Mouse (Mus musculus): ENCODE measurements at regions not wholly inside any gene's neighbourhood (a gene's known extent, or its start where the extent isn't known, plus 50 kb on each side); places are given as distances from the start of the nearest gene placed in this dataset.

DNA sequence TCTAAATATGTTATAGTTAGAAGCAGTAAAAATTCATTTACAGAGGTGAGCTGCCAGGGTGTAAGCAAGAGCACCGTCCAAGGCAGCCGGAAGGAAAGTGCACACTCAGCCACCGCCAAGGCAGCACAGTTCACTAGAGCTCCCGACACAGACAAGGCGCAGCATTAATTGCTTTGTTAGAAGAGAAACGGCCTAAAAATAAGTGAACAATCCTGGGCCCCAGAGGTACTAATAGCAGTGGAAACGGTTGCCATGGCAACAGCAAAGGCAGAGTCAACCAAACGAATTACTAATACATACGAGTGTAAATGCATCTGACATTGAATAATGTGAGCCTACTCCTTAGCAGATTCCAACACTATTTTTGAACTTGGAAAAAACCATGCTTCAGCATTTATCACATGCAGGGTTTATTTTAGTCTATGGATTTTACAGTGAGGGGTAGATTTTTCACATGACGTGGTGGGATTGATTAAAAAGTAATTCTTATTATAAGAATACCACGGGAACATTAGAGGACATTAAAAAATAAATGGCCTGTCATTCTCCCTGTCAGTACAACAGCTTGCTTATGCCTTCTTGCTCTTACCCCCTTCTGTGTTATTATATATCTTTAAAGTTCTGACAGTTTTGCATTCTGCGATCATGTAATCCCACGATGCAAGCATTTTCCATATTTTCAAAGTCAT, 62.5 kb downstream of the Cavin4 start:
- DNase-seq, result no peak

DNA sequence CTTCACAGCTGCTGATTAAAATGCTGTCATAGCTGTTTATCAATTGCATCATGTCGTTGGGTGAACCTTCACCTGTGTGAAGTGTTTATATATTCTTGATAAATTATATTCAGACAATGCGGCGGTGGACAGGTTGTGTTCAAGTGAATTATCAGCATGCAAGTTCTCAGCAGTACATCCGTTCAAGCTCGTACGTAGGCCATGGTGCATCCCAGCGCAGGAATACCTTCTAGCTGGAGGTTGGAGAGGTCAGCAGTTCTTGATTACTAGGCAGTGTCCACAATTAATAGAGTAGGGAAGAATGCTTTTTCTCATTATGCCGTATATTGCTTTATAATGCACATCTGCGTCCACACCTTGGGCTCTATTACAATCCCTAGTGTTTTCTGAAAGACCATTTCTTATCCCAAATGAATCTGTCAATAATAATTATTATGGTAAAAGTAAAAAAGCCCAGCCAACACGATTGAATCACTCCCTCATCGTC, 63.1 kb downstream of the Cavin4 start:
- no peak for DNase-seq

DNA sequence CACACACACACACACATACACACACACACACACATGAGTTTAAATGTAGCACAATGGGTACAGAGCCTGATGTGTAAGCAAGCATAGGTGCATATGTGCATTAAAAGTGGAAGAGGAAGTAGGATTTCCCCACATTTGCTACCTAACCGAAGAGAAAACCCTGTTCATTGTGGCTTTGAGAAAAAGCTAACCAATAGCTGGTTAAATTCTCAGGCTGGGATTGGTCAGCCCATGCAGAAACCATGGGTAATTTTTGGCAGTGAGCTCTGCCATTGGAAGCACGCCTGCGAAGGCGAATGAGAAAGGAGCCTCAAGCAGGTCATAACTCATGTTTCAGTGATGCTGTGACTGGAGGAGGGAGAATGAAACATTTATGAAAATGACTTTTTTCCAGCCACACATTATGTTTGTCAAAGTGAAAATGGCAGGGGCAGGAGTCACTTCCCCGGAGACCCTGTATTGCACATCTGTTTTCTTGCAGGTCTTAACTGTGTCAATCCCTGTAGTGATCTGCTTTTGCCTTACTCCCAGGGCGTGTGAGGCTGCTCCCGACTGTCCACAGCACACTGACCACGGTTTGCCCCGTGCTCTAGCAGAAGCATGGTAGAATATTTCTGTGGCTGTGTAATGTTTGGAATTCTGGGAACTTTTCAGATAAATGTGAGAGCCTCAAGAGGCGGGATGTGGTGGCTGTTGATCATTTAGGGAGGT, 71.7 kb downstream of the Cavin4 start:
- DNase-seq, result no peak

DNA sequence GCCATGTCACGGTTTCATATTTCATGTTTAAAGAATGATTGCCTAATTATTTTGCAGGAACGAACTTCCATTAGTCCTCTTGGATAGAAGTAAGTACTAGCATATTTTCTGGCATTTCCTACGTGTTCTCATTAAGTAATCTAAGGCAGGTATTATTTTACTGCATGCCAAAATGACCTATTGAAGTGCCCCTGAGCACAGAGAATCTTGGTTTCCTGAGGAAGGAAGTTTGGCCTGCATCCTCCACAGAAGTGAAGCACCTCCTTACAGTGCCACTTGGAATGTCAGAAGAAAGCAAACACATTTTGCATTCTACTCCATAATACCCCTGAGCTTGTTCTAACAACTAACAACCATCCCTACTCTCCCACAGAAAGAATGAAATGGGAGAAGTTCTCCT, 82.9 kb downstream of the Cavin4 start:
- no peak for DNase-seq

DNA sequence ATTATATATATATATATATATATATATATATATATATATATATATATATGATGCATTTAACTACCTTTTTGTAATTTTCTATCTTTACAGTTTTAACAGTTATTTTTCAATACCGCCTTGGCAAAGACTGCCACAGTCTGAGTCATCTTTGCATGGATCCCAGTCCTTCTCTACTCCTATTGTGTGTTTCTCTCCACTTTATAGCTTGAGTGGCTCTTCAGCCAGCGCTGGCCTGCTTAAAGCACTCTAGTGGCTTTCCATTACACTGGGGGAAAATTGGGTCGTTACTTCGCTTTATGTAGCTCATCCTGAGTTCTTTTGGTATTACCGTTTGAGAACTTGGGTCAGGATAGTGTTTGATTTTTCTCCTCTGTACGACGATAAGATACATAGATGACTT, 86.3 kb downstream of the Cavin4 start:
- DNase-seq, result no peak

DNA sequence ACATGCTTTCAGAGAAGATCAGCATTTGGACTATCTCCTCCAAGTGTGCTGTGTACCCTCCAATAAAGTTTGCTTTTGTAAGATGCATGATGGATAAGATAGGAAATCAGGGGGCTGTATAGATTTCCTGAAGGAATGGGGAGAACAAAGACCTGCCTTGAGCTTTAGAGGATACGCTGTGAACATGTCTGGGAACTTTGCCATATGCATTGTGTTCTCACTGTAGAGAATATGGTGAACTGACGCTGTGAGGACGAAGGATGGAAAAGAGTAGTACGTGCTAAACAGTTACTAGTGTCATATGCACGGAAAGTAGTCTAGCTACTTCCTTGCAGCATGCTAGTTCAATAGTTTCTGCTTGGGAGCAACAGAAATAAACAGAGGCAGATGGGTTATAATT, 86.8 kb downstream of the Cavin4 start:
- DNase-seq, result no peak

DNA sequence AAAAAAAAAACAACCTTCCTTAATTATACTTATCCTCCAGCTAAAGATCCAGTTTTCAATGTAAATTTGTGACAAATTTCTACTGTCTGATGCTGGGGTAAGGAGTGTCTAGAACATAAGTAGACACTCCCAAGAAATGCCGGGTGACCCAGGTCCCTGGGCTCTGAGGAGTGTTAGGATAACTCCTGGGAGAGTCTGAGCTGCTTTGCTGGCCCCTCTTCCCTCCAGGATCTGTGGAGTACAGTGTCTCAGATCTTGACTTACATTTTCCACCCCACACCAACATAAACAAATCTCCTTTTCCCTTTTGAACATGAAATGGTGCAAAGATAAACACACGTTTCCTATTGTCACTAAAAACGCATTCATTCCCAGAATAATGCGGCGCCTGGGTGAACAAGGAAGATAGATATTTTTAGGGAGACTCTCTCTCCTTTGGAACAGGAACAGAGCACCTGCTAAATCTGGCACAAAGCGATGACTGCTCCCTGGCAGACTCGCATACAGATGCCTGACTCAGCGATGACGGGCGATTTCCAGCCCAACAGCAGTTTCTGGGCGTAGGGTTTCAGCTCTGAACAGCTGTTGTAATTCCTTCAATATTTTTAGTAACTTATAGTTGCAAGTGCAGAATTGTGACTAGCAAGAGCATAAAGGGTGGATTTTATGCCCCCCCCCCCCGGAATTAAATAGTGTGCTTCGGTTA, 91.3 kb downstream of the Cavin4 start:
- DNase-seq, result no peak

DNA sequence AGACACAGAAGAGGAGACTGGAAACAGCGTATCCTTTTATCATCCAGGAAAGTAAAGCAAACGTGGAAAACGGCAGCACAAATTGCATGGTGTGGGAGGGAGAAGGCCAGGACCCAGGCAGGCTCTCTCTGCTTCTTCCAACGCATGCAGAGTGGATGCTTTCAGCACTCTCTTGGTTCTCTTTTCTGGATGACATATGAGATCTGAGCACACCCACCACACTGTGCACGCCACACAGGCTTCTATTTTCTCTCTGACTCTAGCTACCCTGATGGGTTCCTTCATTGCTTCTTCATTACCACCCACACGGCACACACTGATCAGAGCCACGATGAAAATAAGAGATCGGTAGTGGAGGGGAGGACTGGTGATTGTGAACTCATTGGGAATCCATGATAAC, 97.3 kb downstream of the Cavin4 start:
- DNase-seq, result no peak

DNA sequence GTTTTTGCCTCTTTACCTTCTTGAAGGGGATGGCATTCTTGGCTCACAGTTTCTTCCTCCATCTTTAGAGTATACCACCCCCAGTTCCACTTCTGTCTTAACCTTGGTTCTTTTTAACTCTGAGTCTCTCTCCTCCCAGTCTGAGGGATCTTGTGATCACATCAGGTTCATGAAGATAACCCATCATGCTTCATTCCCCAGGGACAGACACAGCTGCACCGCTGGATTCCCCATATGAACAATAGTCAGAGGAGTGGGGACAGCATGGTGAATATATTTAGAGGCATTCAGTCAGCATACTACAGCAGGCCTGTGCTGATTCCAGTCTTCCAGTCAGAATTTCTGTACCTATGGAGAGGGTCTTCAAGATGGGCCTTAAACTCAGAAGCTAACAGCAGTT, 103.1 kb downstream of the Cavin4 start:
- DNase-seq, result no peak

DNA sequence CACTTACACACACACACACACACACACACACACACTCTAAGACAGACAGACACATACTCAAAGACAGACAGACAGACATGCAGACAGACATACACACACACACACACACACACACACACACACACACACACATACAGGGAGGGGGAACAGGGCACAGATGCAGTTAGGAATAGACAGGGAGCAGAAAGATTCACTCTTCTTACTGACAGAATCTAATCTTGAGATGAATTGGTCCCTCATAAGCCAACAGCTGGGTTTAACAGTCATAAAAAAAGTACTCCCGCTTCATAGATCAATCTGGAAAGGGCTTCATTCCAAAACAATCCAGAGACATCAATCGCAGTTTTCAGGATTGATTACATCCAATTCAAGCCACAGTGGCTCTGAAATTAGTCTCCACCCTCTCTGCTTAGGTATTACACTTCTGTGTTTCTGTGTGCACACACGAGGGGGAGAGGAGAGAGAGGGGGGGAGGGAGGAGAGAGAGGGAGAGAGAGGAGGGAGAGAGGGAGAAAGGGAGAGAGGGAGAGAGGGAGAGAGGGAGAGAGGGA, 107.2 kb downstream of the Cavin4 start:
- DNase-seq, result no peak

DNA sequence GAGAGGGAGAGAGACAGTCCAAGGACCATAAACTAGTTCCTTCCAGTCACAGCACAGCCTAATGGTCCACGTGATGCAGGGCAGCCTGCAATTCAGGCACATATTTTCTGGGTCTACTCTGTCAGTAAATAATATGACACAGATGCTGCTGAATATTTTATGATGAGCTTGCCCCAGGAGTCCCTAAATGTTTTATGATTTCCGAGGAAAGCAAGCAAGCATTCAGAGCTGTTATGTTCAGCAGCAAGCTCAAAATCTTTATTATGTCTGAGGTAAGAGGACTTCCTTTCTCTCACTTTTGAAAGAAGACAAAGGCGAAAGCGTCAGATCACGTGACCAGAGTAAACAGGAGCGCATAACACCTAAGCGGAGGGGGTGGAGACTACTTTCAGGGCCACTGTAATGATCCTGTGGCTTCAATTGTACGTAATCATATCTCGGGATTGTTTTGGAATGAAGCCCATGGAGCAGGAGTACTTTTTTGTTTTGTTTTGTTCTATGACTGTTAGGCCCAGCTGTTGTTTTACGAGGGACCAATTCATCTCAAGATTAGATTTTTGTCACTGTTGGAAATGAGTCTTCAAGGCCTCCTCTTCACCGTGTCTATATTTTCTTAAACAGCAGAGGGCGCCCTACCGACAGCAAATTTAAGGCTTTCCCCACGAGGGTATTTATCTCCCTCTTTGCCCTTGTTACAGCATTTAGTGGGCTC, 107.8 kb downstream of the Cavin4 start:
- DNase-seq, result peak; percentile 22

DNA sequence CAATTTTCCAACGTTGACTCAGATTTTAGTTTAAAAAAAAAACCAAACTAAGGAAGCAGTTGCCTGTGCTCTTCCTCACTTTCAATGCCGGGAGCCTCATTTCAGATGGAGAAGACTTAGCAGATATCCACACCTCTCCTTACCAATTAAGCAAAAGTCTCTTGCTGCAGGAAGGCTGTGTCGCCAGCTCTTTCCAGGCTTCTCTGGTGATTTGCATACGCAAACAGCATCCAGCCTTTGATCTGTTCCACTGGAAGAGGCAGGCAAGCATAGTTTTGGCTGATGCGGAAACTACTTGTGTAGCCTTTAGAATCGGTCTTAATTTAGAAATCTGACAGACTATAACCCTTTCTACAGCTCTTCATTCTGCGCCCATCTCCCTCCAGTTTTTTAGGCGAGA, 108.5 kb downstream of the Cavin4 start:
- DNase-seq, result no peak

DNA sequence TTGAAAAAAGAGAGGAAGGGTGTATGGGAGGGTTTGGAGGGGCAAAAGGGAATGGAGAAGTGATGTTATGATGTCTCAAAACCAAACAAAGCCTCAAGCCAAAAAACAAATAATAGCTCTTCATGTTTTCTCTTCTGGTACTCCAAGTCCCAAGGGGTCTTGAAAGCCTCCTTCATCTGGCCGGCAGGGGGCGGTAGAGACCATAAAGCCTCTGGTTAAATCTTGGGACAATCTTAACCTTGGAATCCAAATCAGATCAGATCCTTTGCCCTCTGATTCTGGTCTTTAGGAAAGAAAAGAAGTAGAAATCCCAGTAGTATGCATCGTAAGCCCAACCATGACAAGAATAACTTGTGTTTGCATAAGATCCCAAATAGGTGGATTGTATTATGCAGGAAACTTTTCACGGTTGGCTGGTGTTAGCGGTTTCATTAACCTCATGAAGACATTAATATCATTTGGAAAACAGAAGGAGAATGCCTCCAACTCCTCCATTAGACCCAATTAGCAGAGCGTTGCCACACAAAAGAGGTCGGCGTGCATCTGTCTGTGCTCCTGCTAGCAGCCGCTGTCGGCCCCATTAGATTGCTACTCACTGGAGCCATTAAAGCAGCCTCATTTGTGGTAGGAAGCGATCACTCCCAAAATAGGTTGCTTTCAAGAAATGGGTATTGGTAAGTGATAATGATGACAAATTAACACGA, 116.0 kb downstream of the Cavin4 start:
- peak; percentile 55 for DNase-seq

DNA sequence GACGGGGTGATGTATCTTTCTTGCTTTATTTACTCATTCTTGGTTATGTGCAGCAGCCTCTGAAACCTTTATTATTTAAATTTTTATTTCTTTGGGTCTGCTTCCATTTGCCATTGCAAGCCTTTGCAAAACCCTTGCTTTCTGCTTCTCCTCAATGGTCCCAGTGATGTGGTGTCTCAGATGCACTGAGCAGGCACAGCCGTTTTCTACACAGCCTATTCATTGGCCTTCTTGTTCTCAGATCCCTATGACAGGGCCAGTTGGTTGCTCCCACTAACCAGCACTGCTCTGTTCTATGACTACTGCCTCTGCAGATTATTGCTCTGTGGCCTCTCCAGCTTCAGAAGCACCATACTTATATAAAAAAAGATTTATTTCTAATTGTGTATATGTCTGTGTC, 116.6 kb downstream of the Cavin4 start:
- no peak for DNase-seq

DNA sequence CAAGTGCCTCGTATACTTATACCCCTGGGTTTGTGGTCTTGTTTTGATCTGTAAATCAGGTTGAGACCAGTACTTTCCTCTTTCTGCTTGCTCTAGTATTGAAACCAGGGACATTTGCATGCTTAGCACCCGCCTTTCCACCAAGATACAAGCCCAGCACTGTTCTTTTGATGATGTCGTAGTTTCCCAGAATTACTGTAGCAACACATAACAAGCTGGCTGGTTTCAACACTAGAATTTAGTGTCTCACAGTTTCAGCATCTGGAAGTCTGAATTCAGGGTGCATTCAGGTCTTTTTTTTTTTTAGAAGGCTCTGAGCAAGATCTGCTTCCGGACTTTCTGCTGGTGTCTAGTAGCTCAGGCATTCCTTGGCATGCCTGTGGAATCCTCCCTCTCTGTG, 117.8 kb downstream of the Cavin4 start:
- no peak for DNase-seq

DNA sequence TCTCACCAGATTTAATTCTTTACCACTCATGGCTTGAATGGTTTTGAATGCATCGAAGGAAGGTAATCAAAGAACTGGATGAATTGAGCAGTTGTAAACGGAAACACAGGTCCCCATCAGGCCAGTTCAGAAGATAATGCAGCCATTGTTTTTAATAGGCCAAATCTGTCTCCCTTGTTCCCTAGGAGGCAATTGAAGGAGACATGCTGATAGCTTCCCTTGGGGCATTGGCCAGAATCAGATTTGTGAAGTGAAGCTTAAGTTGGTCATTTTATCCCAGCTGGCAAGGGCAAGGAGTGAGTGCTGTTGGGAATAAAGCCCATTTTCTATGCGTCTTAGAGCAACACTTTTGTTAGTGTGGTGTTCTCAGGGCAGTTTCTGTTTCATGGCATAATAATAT, 119.4 kb downstream of the Cavin4 start:
- no peak for DNase-seq

DNA sequence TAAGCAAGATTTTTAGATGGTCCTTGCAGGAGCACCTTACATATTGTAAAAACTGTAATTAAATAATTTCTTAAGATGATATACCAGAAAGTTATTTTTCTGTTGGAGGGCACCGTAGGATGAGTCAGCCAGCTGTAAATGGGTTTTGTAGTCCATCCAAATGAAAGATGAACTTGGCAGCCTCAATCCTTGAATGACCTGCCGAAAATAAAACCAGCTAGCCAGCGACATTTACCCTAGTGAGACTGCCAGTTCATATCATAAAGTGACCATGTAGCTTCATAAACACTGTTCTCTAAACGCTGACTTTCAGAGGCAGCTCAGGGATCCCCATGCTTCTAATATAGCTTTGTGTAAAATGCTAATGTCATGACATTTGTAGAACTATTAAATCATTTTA, 127.8 kb downstream of the Cavin4 start:
- no peak for DNase-seq

DNA sequence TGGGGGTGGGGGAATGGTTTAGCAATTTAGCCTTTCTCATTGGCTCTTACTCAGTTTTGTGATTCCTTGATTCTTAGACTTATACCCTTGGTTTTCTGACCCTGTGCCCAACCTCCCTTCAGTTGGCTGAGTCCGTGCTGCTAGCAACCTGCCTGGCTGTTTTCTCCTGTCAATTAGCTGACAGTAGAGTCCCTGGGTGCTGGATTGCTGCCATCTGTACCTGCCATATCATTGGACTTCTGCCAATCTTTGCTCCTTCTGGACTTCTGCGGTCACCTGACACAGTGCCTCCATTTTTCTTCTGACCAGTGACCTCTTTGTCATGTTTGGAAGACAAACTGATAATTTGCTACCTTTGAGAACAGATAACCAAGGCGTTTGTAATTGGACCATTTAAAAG, 140.5 kb downstream of the Cavin4 start:
- DNase-seq, result no peak

DNA sequence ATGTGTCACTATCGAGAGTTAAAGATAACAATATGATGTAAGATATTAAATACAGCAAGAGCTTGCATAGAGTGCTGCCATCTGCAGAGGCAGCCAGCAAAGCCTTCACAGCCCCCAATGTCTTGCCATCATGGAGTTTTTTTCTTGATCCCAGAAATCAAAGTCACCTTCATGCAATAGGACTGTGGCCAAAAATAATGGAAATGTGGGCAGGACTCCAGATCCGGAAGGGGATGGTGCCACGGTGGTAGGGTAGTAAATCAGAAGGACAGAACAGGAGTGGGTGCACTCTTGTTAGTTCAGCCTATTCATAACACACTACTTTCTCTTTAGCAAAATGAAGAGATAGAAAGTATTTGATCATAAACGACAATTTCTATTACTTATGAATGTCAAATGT, 145.3 kb downstream of the Cavin4 start:
- no peak for DNase-seq

DNA sequence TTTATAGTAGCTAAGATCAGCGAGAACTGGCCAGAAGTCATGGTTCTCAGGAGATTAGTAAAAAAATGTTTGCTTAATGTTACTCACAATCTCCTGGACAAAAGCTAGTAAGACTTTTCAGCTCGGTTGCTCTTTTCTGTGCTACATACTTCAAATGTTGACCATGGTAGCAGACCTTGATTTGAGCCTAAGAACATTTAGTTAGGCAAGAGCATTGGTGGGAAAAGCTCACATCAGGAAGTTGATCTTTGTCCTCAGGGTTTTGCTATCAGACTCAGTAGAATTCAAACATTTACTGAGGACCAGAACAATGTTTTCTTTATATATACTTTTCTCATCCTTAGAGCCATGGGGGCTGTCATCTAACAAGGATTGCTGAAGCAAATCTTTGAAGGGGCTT, 170.4 kb downstream of the Cavin4 start:
- DNase-seq, result no peak

DNA sequence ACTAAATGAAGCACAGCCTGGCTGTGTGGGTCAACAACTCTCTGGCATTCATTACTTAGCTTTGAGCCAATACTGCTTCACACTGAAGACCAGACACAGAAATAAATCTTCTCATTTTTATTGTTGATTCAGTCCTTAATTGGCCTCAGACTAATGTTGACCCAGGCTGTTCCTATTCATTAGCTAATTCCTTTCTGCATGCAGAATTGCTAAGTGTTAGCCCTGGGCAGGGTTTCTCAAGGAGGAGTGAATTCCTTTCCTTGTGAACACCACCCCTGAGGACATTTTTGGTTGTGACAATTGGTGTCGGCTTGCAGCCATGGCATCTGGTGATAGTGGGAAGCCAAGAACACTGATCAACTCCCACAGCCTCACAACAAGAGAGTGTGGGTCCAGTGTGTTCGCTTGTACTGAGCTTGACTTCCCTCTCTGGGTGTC, 179.5 kb downstream of the Cavin4 start:
- no peak for DNase-seq

DNA sequence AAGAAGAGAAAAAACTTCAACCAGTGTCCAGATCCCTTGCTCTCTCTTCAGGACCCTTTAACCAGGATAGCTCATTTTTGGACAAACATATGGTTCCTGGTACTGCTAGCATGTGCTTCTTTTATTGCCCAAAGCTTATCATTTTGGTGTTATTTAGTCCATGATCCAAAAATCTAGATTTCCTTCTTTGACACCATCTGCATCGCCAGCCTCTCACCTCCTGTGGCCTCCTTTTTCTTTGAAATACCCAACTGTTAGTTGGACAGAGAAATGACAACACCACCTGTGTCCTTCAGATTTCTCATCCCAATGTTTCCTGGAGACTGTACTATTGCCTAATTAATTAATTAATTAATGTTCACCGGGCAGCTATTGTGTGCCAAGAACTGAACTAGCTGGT, 188.0 kb upstream of the Plppr1 start:
- peak; percentile 14 for DNase-seq

Measured in cerebellum, adult 8-10 months (tissue).